Mouse (Mus musculus) hindbrain, embryonic 16.5 days (tissue): Measurements from ENCODE around the gene Arhgef10l. TPM values are rescaled to one million over a fixed set of nuclear protein-coding genes. Genes with fewer than 3 reads are reported as not detected.

Experiments
- ATAC-seq: fragments of 200-750 bp; cut with Nextera tagmentation; 2 replicates; pipeline ENCODE4 v1.8.0; 2017; ENCODE audit warnings: moderate TSS enrichment, moderate library complexity
- H3K27ac ChIP-seq: fragments of 300-500 bp; sonication (generic); 2 replicates; pipeline ENCODE4 v1.5.1; 2014; ENCODE audit warnings: low read depth, mild to moderate bottlenecking, control low read depth, low read length, moderate library complexity
- H3K27me3 ChIP-seq: fragments of 300-500 bp; sonication (generic); replicated peaks from 2 replicates; pipeline ENCODE4 v1.6.1; 2014; ENCODE audit warnings: low read length; ENCODE audit not compliant: control insufficient read depth, insufficient read depth
- H3K36me3 ChIP-seq: fragments of 300-500 bp; sonication (generic); 2 replicates; pipeline ENCODE4 v1.6.1; 2014; ENCODE audit warnings: mild to moderate bottlenecking, low read length, moderate library complexity, mixed read lengths; ENCODE audit not compliant: control insufficient read depth, insufficient read depth
- H3K4me1 ChIP-seq: fragments of 300-500 bp; sonication (generic); 2 replicates; pipeline ENCODE4 v1.6.1; 2014; ENCODE audit warnings: low read depth, low read length; ENCODE audit not compliant: control insufficient read depth, insufficient read depth
- H3K4me2 ChIP-seq: fragments of 300-500 bp; sonication (generic); 2 replicates; pipeline ENCODE4 v1.6.1; 2014; ENCODE audit warnings: mild to moderate bottlenecking, low read length, control low read depth, moderate library complexity
- H3K4me3 ChIP-seq: fragments of 300-500 bp; sonication (generic); 2 replicates; pipeline ENCODE4 v1.5.1; 2014; ENCODE audit warnings: mild to moderate bottlenecking, low read length, control low read depth, moderate library complexity
- H3K9ac ChIP-seq: fragments of 300-500 bp; sonication (generic); 2 replicates; pipeline ENCODE4 v1.6.1; 2014; ENCODE audit warnings: low read depth, mild to moderate bottlenecking, control low read depth, low read length, moderate library complexity
- H3K9me3 ChIP-seq: fragments of 300-500 bp; sonication (generic); 2 replicates; pipeline ENCODE4 v1.6.1; 2014; ENCODE audit warnings: mild to moderate bottlenecking, low read length, moderate library complexity; ENCODE audit not compliant: control insufficient read depth
- WGBS: fragments of 180-500 bp; shearing (Covaris S2); extraction: QIAGEN DNeasy Blood & Tissue Kit; methylation state at CpG from one replicate; pipeline ENCODE4 v1.1.7; 2014; 5-methylcytosine and 5-hydroxymethylcytosine counted together
- polyA plus RNA-seq: library from polyadenylated mRNA; unstranded; fragments of >200 nt; fragmentation: Nextera tagmentation; extraction: Ambion mirVana; gene quantifications from 2 replicates; pipeline ENCODE4 v1.2.1, GENCODE M21; 2015

Gene Arhgef10l
- polyA plus RNA-seq, 1 experiment from 2014 or later = 20.7 TPM

DNA sequence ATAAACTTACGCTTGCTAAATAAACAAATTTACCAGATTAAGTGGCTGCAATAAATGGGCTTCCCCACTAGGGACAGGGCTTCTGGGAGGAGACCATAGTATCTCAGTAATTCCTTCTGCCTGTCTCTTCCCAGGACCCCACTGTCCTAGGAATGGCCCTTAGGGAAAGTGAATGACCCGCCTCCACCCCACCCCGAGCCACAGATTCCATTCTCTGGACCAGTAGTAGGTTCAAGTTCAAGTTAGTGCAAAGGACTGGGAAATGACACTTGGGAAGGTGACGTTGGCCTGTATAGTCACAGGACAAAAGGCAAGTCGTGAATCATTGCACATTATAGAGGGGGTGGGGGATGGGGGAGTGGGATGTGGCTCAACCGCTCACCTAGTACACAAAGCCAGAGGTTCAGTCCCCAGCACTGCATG is 19.1 kb upstream of the Arhgef10l start:
- no peak overlapping the region for H3K4me3 ChIP-seq
- H3K36me3 ChIP-seq = no peaks in the 10 kb centered on the region
- H3K9ac ChIP-seq = no peak overlapping the region
- no peak for ATAC-seq
- H3K4me2 ChIP-seq = peak overlapping the region; percentile 20
- no peaks in the 10 kb centered on the region for H3K9me3 ChIP-seq
- peaks cover 10% of the 10 kb centered on the region for H3K4me1 ChIP-seq
- 42% methylated on average over 6 of the region's 6 CpGs for WGBS
- no peak overlapping the region for H3K27ac ChIP-seq
- H3K27me3 ChIP-seq = no peaks in the 10 kb centered on the region

DNA sequence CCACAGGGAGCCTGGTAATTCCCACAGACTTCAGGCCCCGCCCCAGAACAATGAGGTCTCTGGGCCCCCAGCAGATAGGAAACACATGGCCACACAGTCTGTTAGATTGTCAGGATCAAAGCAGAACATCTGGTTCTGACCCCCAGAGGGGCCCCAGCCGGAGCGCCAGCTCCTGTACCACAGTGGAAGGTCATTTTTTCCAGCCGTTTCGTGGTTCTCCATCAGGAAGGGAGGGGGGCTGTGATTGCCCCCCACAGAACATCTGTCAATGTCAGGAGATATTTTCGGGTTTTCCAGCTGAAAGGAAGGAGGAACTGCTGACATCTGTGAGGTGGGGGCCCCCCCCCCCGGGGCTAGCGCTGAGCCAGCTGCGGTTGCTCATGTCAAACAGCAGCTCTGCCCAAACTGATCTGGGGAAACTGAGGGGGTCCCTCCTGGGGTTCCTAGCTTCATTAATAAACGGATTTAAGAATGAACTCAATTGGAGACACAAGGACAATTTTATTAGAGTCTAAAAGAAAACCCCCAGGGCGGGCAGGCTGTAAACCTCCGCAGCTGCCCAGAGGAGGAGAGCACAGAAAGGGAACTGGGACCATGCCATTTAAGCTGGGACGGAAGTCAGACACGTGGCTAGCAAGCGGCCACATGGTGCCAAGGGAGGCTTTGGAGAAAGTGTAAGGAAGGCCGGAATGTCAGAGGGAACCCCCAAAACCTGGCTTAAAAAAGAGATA is 18.5 kb upstream of the Arhgef10l start:
- Histone ChIP-seq H3K4me2 (peak overlapping the region; percentile 20), H3K36me3 (no peaks in the 10 kb centered on the region), H3K4me3 (no peak overlapping the region), H3K27me3 (no peaks in the 10 kb centered on the region), H3K9ac (0 out of 2 replicates have a peak overlapping the region, but pooled peaks have one; percentile 18), H3K4me1 (peaks cover 10% of the 10 kb centered on the region), H3K27ac (no peak overlapping the region), H3K9me3 (no peaks in the 10 kb centered on the region)
- WGBS = 9% methylated on average over 16 of the region's 16 CpGs
- ATAC-seq = no peak

DNA sequence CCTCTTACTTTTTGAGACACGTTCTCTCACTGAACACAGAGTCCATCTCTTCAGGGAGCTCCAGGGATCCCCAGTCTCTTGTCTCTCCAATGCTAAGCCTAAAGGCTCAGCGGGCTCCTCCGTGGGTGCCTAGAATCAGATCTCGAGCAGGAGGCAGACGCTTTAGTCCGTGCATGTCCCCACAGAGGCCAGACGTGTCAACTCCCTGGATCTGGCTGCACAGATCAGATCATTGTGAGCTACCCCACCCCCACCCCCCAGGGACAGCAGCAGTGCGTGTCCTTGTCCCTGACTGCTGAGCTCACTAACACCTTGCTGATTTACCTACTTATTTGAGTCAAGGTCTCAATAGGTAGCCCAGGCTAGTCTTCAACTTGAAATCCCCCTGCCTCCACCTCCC is 17.8 kb upstream of the Arhgef10l start:
- no peak overlapping the region for H3K4me2 ChIP-seq
- WGBS = 43% methylated on average over 8 of the region's 8 CpGs
- peaks cover 10% of the 10 kb centered on the region for H3K4me1 ChIP-seq

DNA sequence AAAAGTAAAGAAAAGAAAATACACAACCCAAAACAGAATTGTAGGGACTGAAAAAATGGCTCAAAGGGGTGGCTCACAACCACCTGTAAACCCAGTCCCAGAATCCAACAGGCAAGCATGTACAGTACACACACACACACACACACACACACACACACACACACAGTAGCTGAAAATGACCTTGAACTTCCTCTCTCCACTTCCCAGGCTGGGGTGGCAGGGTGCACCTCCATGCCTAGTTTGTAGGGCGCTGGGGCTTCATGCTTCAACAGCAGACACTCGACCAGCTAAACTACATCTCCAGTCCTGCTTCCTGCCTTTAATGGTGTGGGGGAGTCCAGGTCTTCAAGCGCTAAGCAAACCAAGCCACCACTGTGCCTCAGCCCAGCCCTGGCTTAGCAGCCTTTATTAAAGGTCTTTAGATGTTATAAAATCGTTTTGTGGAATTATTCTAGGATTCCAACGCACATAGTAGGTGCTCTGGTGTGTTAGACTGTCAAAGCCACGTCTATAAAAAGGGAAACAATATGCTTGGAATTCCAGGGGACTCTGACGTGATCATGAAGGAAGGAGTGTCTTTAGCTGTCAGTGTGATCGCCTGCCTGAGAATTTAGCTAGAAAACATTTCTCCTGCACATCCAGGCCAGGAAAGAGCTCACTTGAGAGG is 15.1 kb upstream of the Arhgef10l start:
- no peaks in the 10 kb centered on the region for H3K27me3 ChIP-seq
- H3K27ac ChIP-seq = no peak overlapping the region
- 66% methylated on average over 8 of the region's 8 CpGs for WGBS
- no peak for ATAC-seq
- no peak overlapping the region for H3K9ac ChIP-seq
- H3K4me1 ChIP-seq = peaks cover 10% of the 10 kb centered on the region
- H3K4me3 ChIP-seq = no peak overlapping the region
- no peak overlapping the region for H3K4me2 ChIP-seq
- H3K36me3 ChIP-seq = no peaks in the 10 kb centered on the region
- H3K9me3 ChIP-seq = no peaks in the 10 kb centered on the region

More for the DNA sequence above, 17.8 kb upstream of the Arhgef10l start:
- no peak for ATAC-seq
- Histone ChIP-seq H3K27ac (no peak overlapping the region), H3K36me3 (no peaks in the 10 kb centered on the region), H3K9ac (no peak overlapping the region), H3K4me3 (no peak overlapping the region), H3K27me3 (no peaks in the 10 kb centered on the region), H3K9me3 (no peaks in the 10 kb centered on the region)

DNA sequence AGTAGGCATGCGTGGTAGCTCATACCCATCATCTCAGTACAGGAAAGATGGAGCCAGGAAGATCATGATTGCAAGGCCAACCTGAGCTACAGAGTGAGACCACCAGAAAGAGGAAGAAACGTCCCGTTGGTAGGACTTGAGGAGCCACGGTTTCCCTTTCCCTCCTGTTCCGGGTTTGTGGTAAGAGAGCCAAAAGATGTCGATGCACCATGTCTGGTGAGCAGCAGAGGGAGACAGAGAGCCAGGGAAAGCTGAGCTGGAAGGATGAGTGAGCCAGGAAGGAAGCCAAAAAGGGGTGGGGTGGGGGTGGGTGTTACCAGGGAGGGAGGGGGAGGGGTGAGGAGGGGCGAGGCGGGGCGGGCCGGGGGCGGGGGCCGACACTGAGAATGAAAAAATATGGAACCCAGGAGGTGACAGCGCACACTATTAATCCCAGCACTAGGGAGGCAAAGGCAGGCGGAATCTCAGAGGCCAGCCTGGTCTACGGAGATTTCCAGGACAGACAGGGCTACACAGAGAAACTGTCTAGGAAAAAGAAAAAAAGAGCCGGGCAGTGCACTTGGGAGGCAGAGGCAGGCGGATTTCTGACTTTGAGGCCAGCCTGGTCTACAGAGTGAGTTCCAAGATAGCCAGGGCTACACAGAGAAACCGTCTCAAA is 14.0 kb upstream of the Arhgef10l start:
- no peak; the same call in 1 of the 2 replicates for ATAC-seq
- Histone ChIP-seq H3K27me3 (no peaks in the 10 kb centered on the region), H3K36me3 (no peaks in the 10 kb centered on the region), H3K4me2 (peak overlapping the region; percentile 25), H3K9ac (no peak overlapping the region), H3K27ac (no peak overlapping the region), H3K9me3 (no peaks in the 10 kb centered on the region), H3K4me1 (peaks cover 9% of the 10 kb centered on the region), H3K4me3 (no peak overlapping the region; the same call in 1 of the 2 replicates)
- WGBS = 25% methylated on average over 18 of the region's 18 CpGs

DNA sequence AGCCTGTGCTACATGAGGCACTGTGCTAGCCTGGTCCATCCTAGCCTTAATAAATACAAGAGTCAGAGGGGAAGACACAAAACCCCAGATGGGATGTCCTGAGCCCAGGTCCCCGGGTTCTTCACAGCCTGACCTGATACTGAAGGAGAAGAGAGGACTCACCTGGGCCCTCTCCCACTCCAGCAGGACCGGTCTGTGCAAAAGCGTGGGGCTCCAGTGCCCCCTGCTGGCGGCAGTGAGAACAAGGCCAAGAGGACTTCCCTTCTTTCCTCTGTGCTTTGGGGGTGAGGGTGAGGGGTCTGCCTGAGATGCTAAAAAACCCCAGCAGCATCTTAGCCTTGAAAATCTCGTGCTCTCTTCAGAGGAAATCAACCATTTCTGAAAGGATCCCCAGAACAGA is 13.2 kb upstream of the Arhgef10l start:
- no peak overlapping the region for H3K4me3 ChIP-seq
- no peaks in the 10 kb centered on the region for H3K36me3 ChIP-seq
- H3K27me3 ChIP-seq = no peaks in the 10 kb centered on the region
- WGBS = 10% methylated on average over 5 of the region's 5 CpGs
- no peak overlapping the region for H3K9ac ChIP-seq
- no peak overlapping the region for H3K4me2 ChIP-seq
- H3K27ac ChIP-seq = no peak overlapping the region
- H3K9me3 ChIP-seq = no peaks in the 10 kb centered on the region
- peaks cover 1% of the 10 kb centered on the region for H3K4me1 ChIP-seq
- no peak for ATAC-seq

DNA sequence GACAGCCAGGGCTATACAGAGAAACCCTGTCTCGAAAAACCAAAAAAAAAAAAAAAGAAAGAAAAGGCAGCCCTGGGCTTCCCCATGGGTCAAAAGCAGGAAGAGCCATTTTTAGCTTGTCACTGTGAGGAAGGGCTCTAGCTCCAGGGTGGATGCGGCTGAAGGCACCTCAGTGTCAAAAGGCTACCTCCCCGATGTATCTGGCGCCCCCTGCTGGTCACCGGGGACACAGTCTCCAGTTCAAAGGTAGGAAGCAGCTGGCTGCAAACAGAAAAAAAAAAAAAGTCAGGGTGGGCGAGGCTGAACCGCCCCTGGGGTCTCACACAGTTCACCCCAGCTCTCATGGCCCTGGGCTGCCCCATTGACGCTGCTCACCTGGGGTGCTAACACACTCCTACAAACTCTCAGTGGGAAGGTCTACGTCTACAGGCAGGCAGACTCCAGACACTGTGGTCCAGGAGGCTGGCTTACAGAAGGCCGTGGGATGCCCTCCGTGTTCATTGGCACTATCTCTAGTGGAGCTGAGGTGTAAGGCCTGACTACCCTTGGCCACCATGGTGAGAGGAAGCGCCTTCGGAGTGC is 8.6 kb upstream of the Arhgef10l start:
- no peak overlapping the region for H3K9ac ChIP-seq
- no peak overlapping the region for H3K4me2 ChIP-seq
- no peak for ATAC-seq
- H3K4me3 ChIP-seq = no peak overlapping the region
- H3K4me1 ChIP-seq = no peaks in the 10 kb centered on the region
- H3K36me3 ChIP-seq = no peaks in the 10 kb centered on the region
- no peak overlapping the region for H3K27ac ChIP-seq
- H3K9me3 ChIP-seq = no peaks in the 10 kb centered on the region
- WGBS = 34% methylated on average over 12 of the region's 13 CpGs
- H3K27me3 ChIP-seq = no peaks in the 10 kb centered on the region

DNA sequence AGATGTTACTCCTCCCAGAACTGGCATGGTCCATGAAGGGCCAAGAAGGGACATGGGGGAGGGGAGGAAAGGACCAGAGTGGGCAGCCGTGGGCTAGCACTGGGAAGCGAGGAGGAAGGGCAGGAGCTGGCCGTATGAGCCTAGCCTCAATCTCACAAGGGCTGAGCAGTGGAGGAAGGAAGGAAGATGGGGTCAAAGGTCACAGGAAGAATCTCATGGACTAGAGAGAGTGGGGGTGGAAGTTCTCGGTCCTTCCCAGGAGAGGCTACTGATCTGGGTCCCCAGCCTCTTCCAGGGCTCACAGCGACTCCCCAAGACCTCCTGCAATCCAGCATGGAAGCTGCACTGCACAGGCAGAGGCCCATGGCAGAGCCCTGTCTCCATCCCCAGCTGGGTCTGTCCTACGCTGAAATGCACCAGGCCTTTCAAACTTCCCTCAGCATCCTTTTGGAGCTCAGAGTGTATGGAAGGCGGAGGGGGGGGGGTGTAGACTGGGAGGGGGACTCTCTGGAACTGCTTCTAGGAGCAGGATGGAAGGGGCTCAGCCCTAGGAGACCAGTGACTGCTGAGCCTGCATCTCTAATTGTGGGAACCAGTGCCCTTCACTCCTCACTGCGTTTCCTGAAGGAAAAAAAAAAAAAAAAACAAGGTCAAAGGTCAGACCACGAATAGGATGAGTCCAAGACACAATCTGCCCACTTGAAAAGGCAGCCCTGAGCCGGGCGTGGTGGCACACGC is 7.9 kb upstream of the Arhgef10l start:
- Histone ChIP-seq H3K36me3 (no peaks in the 10 kb centered on the region), H3K27ac (no peak overlapping the region), H3K9ac (no peak overlapping the region), H3K4me2 (no peak overlapping the region), H3K9me3 (no peaks in the 10 kb centered on the region), H3K27me3 (no peaks in the 10 kb centered on the region), H3K4me3 (no peak overlapping the region), H3K4me1 (no peaks in the 10 kb centered on the region)
- WGBS = 50% methylated on average over 12 of the region's 12 CpGs
- ATAC-seq = no peak
